Mouse (Mus musculus) ovary, adult 18-20 months (tissue): ENCODE measurements at regions not wholly inside any gene's neighbourhood (a gene's known extent, or its start where the extent isn't known, plus 50 kb on each side); places are given as distances from the start of the nearest gene placed in this dataset.

ENCODE experiments used
- DNase-seq: peaks from one replicate; pipeline ENCODE4 v3.0.0; 2022; ENCODE audit warnings: low spot score, mixed read lengths

GRCm38 (mm10) chr3:34868698-34869409, 218.6 kb downstream of the Sox2 start:
- DNase-seq, result no peak

DNA sequence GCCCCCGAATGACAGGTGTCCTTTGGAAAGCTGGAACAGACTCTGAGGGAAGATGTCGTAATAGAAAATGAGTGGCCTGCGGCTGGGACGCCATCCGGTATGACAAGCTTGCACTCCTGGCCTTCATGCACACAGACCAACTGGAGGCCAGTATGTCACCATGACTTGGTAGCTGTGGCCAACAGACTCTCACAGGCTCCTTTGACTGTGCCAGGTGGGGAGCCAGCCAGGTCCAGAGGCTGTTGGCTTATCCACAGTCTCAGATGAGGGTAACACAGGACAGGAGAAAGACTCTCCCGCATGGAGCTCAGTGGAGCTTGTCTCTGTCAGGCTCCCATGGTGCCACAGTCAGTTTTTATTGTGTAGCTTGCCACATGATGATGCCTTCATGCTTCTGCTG, 219.7 kb downstream of the Sox2 start:
- DNase-seq, result no peak

DNA sequence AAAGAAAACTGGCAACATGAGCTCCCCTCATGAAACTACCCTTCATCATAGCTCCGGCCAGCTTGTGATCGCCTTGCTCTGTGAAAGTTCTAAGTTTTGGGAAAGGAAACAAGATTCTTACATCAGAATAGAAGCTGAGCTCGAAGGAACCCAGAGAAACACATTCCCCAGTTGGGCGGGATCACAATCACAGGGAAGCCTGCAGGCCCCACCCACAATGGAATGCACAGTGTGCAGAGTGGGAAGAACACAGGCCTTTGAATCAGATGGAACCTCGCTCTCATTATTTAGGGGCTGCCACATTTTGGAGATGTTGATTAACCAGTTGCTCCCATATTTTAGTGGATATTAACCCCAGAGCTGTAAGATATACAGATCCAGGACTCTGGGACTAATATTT, 234.9 kb downstream of the Sox2 start:
- no peak for DNase-seq

GRCm38 (mm10) chr3:34893381-34893780, 243.2 kb downstream of the Sox2 start:
- no peak for DNase-seq

DNA sequence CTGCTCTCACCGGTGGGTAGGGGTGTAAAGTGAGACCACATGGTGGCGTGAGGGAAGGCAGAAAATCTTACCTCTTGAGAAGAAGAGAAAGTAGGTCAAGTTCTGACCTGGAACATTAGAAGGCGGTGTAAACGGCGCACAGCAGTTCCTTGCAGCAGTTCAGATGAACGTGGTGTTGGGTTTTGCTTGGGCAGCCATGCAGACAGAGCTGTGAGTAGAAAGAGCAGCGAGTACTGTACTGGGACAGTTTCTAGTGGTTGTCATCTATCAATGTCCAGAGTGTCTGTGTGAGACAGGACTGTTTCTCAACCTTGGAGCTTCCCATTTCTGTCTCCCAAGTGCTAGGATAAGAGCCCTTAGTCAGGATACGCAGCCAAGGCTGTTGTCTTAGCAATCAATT, 252.9 kb downstream of the Sox2 start:
- no peak for DNase-seq

DNA sequence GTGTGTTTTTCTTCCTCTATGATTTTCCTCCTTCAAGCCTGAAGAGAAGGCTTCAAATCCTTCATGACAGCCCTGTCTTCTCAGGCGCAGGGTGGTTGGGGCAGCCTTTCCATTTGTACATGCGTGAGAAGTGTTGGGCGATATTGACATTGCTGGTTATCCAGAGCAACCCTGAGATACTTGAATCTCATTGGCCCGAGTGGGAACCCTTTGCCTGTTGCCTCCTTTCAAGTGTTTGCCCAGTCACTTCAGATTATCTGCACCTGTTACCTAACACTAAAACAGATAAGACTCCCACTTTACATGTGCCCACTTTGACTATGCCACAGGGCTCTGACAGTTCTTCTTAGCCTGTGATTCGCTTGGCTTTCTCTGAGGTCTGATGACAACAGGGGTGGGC, 258.3 kb downstream of the Sox2 start:
- DNase-seq, result no peak

DNA sequence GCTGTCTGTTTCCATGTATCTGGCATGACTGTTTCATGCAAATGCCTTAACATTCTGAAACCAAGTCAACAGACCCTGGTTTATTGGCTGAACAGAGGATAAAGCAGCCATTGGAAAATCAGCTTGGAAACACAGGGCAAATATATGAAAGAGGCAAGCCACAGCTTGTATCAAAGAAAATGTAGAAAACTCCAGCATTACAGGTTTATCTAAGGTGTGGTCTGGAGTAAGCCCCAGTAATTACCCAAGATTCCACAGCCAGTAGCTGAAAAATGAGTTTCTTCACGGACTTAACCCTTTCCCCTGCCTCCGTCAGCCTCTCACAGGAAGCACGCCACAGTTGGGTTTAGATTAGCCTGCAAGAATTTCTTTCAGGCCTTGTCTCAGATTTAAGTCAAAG, 259.1 kb downstream of the Sox2 start:
- DNase-seq, result no peak

DNA sequence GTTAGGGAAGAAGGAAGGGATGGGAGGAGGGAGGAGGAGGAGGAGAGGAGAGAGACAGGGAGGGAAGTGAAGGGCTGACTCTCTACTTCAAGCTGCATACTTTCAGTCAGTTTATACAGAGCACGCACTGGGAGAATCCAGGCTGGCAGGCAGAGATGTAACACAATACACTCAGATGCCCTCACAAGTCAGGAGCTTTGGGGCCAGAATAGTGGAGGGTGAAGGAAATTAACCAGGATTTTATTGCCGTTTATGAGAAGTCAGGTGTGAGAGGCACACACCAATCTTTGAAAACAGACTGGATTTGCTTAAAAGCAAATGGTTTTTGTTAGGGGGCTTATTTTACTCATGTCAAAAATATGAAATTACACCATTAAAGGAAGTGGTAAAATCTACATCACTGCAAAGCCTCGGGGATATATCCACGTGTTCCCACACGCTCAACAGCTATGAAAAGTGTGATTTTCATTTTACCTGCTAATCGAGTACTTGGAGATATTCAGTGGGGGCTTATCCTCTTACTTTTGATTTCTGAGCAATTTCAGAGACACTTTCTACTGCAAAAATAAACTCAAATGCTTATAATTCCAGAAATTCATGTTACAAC, 268.2 kb downstream of the Sox2 start:
- DNase-seq, result no peak

- DNase-seq, result no peak
These were observed 270.3 kb downstream of the Sox2 start for GRCm38 (mm10) chr3:34920497-34920896.

DNA sequence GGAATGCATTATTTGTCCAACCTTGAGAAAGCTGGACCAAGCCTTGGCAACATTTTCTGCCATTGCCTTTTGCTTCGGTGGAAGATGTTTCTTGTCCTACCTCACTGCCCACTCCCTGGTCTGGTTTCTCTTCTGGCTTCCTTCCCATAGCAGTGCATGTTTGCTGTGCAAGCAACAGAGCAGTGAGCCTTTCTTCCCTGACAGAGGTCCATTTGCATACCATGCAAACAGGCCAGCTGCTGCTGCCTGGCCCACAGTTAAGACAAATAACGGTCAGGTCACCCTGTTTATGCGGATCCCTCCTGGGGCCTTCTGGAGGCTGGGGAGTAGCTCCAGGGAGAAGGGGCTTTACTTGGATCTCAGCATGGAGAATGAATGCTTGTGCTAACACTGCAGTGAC, 299.7 kb downstream of the Sox2 start:
- DNase-seq, result no peak

DNA sequence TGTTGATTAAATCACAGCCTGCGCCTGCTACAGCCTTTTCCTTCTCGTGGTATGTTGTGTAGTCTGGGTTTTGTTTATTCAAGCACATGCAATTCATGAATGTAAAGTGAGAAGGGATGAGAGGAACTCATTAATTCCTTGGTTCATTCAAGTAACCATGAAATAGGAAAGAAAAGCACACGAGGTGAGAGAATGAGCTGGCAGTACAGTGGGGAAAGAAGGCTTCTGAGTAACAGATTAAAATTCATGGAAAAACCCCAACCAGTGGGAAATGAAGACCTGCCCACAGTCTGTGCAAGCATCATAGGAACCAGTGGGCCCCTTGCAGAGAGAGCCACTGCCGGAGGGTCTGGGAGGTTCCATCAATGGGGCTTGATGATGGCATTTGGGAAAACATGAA, 306.0 kb downstream of the Sox2 start:
- DNase-seq, result no peak

- DNase-seq, result no peak
These were observed 308.9 kb downstream of the Sox2 start for GRCm38 (mm10) chr3:34959044-34959521.

DNA sequence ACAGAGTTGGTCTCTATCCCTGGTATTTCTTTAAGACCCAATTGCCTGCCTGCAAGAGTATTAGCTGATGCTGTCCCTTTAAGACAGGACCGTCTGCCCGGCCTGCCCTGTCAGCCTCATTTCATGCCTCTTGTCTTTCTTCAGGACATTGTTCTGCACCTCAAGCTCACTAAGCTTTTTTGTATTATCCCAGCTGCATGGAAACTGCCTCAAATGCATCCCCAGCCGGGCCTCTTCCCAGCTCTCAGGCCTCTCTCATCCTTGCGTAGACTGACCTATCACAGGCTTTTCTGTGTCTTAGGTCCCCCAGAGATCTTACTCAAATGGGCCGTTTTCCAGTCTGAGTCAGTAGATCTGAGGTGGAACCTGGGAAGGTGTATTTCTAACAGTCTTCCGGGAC, 316.2 kb downstream of the Sox2 start:
- no peak for DNase-seq

DNA sequence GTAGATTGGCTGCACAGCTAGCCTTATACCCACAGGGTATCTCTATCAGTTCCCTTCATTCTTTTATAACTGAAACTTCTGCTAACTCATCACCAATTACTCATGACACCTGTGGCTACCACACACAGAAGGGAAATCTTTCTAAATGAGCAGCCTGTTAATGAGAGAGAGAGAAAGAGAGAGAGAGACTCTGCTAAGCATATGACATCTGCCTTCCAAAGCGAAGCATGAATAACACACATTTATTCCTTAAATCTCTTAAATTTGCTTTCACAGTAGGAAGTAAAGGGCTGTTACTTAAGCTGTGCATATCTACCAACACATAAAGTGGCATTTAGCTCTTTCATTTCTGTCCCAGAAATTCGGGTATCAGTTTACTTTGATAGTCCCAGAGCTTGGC, 317.7 kb downstream of the Sox2 start:
- no peak for DNase-seq

GRCm38 (mm10) chr3:34971536-34971935, 321.3 kb downstream of the Sox2 start:
- no peak for DNase-seq

DNA sequence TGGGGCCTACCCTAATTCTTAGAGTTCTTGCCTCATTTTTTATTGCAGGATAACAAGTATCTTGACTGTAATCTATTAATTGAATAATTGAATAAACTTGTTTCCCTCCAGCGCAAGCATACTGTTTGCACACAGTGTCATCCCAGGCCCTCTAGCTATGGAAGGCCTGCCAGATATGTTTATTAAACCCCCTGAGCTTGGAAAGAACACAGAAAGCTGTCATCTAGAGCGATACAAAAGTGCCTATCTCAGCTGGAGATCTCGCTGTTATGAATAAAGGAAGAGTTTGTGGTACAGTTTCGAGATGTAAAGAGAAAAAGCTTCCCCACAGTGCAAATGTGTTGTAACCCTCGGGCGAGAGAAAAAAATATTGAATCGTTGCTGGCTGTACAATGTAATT, 324.2 kb downstream of the Sox2 start:
- DNase-seq, result no peak
